Mouse (Mus musculus): ENCODE data around the gene Thrb. TPM values are rescaled to one million over a fixed set of nuclear protein-coding genes. Genes with fewer than 3 reads are reported as not detected.

Thrb gene
- total and polyA plus RNA-seq, 3 experiments: not detected

- no peaks in the 10 kb centered on the region for H3K36me3 ChIP-seq (ENCODE audit: control insufficient read depth in 1 of 2, insufficient read depth in 2 of 2, low read length in 2 of 2)
- no peaks in the 10 kb centered on the region for H3K9me3 ChIP-seq (replicated peaks; ENCODE audit: insufficient read depth, low read length)
- no peaks in the 10 kb centered on the region for H3K4me1 ChIP-seq (ENCODE audit: control insufficient read depth in 1 of 2, insufficient read depth in 2 of 2, low read length in 2 of 2)
- H3K9ac ChIP-seq (ENCODE audit: control insufficient read depth, low read depth, low read length, poor library complexity, severe bottlenecking): no peak overlapping the region
- H3K27ac ChIP-seq (ENCODE audit: control insufficient read depth, low read depth, low read length): no peak overlapping the region
- no peaks in the 10 kb centered on the region for H3K79me2 ChIP-seq (ENCODE audit: control insufficient read depth, insufficient read depth, low read length, poor library complexity)
- TF ChIP-seq RCOR1 (IDR thresholded peaks at IDR 0.05; ENCODE audit: low read depth, low read length): no peak
- H3K27me3 ChIP-seq (ENCODE audit: control insufficient read depth in 1 of 2, insufficient read depth in 2 of 2, low read length in 2 of 2): no peaks in the 10 kb centered on the region
- no peak overlapping the region for H3K4me3 ChIP-seq (ENCODE audit: control insufficient read depth in 1 of 2, insufficient read depth in 1 of 2, low read depth in 2 of 2, low read length in 2 of 2)
- no peak for DNase-seq (ENCODE audit: low read depth, low spot score)
Measured at GRCm38 (mm10) chr14:17983390-17983789, 323.3 kb downstream of the Thrb start.

DNA sequence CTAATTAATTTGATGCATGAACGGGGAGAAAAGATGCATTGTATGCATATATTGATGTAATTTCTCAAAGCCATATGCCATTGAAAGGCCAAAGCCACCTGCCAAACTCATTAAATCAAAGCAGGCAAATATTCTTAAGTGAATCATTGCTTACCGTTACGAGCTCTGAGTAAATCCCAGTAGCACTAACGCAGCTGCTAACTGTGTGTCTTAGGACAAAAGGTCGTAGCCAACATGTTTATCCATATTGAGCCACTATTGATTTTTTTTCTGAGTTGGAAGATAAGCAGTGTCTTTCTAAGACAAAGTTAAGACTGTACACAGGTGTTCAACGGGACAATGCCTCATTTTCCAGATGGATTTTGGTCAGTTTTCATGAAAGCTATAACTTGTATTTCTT is 323.8 kb downstream of the Thrb start:
- no peaks in the 10 kb centered on the region for H3K27me3 ChIP-seq (ENCODE audit: control insufficient read depth in 1 of 2, insufficient read depth in 2 of 2, low read length in 2 of 2)
- no peaks in the 10 kb centered on the region for H3K4me1 ChIP-seq (ENCODE audit: control insufficient read depth in 1 of 2, insufficient read depth in 2 of 2, low read length in 2 of 2)
- no peak overlapping the region for H3K4me3 ChIP-seq (ENCODE audit: control insufficient read depth in 1 of 2, insufficient read depth in 1 of 2, low read depth in 2 of 2, low read length in 2 of 2)
- no peak for TF ChIP-seq GABPA (IDR thresholded peaks at IDR 0.05; ENCODE audit: low read depth, low read length)
- TF ChIP-seq NRF1 (IDR thresholded peaks at IDR 0.05; ENCODE audit: insufficient read depth, low read depth, low read length, poor library complexity, severe bottlenecking): no peak
- no peak for TF ChIP-seq MAZ (IDR thresholded peaks at IDR 0.05; ENCODE audit: low read depth, low read length)
- TF ChIP-seq EP300 (IDR thresholded peaks at IDR 0.05; ENCODE audit: low read depth in 1 of 2, low read length in 2 of 2): no peak
- TF ChIP-seq TAL1 (IDR thresholded peaks at IDR 0.05; ENCODE audit: low read length): no peak
- TF ChIP-seq MEF2A (IDR thresholded peaks at IDR 0.05; ENCODE audit: extremely low read depth, insufficient replicate concordance, low read depth, low read length, poor library complexity, severe bottlenecking): no peak
- no peak for TF ChIP-seq ZC3H11A (IDR thresholded peaks at IDR 0.05; ENCODE audit: low read depth, low read length)
- no peak for TF ChIP-seq ELF1 (IDR thresholded peaks at IDR 0.05; ENCODE audit: low read depth, low read length)
- no peak for TF ChIP-seq ZMIZ1 (IDR thresholded peaks at IDR 0.05; ENCODE audit: low read depth, low read length)
- no peak for TF ChIP-seq USF2 (IDR thresholded peaks at IDR 0.05; ENCODE audit: borderline replicate concordance in 1 of 2, insufficient read depth in 1 of 2, low read depth in 1 of 2, low read length in 2 of 2)
- no peak for TF ChIP-seq RAD21 (IDR thresholded peaks at IDR 0.05; ENCODE audit: low read depth, low read length)
- TF ChIP-seq POLR2AphosphoS5 (IDR thresholded peaks at IDR 0.05; ENCODE audit: borderline replicate concordance, low read depth, low read length): no peak
- TF ChIP-seq NELFE (IDR thresholded peaks at IDR 0.05; ENCODE audit: low read depth, low read length): no peak
- no peak for TF ChIP-seq MXI1 (IDR thresholded peaks at IDR 0.05; ENCODE audit: low read depth, low read length)
- TF ChIP-seq POLR2A (IDR thresholded peaks at IDR 0.05; ENCODE audit: control insufficient read depth in 1 of 2, insufficient read depth in 1 of 2, low read depth in 1 of 2, low read length in 2 of 2, poor library complexity in 1 of 2): no peak
- TF ChIP-seq MAX (IDR thresholded peaks at IDR 0.05; ENCODE audit: low read length): no peak
- no peak for TF ChIP-seq E2F4 (IDR thresholded peaks at IDR 0.05; ENCODE audit: borderline replicate concordance, low read depth, low read length)
- TF ChIP-seq RCOR1 (IDR thresholded peaks at IDR 0.05; ENCODE audit: low read depth, low read length): no peak
- TF ChIP-seq SMC3 (IDR thresholded peaks at IDR 0.05; ENCODE audit: low read depth, low read length): no peak
- no peak for TF ChIP-seq ZNF384 (IDR thresholded peaks at IDR 0.05; ENCODE audit: low read depth, low read length)
- H3K36me3 ChIP-seq (ENCODE audit: control insufficient read depth in 1 of 2, insufficient read depth in 2 of 2, low read length in 2 of 2): no peaks in the 10 kb centered on the region
- no peaks in the 10 kb centered on the region for H3K79me2 ChIP-seq (ENCODE audit: control insufficient read depth, insufficient read depth, low read length, poor library complexity)
- no peak overlapping the region for H3K27ac ChIP-seq (ENCODE audit: control insufficient read depth, low read depth, low read length)
- DNase-seq (ENCODE audit: low read depth, low spot score): no peak
- H3K9ac ChIP-seq (ENCODE audit: control insufficient read depth, low read depth, low read length, poor library complexity, severe bottlenecking): no peak overlapping the region
- H3K9me3 ChIP-seq (replicated peaks; ENCODE audit: insufficient read depth, low read length): no peaks in the 10 kb centered on the region
